In genomic region chr12:34795487-34795886, GRCm38 (mm10) we compare ENCODE assay signal across 21 mouse cellular contexts.
DNase-seq lines count a peak whose midpoint lies in the region; ATAC-seq lines count a peak whose summit lies in the region.
"Had no signal": no experiment of that assay in that cellular context is flagged by ENCODE, and none has a peak within 500 bp of the region (broad histone marks: within the 10 kb centered on the region; RNA-seq: fewer than 3 reads in every experiment).

No protein-coding gene starts in this region.

- H3K9me3 ChIP-seq in embryonic facial prominence, embryonic 14.5 days (ENCODE audit: control insufficient read depth, low read length) = no peaks in the 10 kb centered on the region
- H3K9me3 ChIP-seq: embryonic facial prominence, embryonic 15.5 days; limb, embryonic 13.5 days; liver, embryonic 13.5 days; megakaryocyte, embryonic 14.5 days; neural tube, embryonic 13.5 days had no signal

- no peaks in the 10 kb centered on the region for H3K27me3 ChIP-seq in embryonic facial prominence, embryonic 14.5 days (replicated peaks; ENCODE audit: control insufficient read depth, insufficient read depth, low read length)
- H3K27me3 ChIP-seq: embryonic facial prominence, embryonic 15.5 days; limb, embryonic 13.5 days; liver, embryonic 13.5 days; megakaryocyte, embryonic 14.5 days; neural tube, embryonic 13.5 days had no signal

- H3K4me2 ChIP-seq in embryonic facial prominence, embryonic 14.5 days (ENCODE audit: low read depth, low read length) = no peak overlapping the region
- H3K4me2 ChIP-seq: embryonic facial prominence, embryonic 15.5 days; hindbrain, embryonic 14.5 days; limb, embryonic 13.5 days; liver, embryonic 13.5 days; neural tube, embryonic 13.5 days had no signal

- no peaks in the 10 kb centered on the region for H3K36me3 ChIP-seq in embryonic facial prominence, embryonic 14.5 days (ENCODE audit: control insufficient read depth, insufficient read depth, low read length)
- H3K36me3 ChIP-seq: embryonic facial prominence, embryonic 15.5 days; G1E; limb, embryonic 13.5 days; liver, embryonic 13.5 days; neural tube, embryonic 13.5 days had no signal

- ATAC-seq in embryonic facial prominence, embryonic 14.5 days (ENCODE audit: low read depth) = no peak
- ATAC-seq: forebrain, embryonic 16.5 days had no signal

- H3K4me1 ChIP-seq in embryonic facial prominence, embryonic 14.5 days (ENCODE audit: control insufficient read depth, insufficient read depth, low read length) = peaks cover 8% of the 10 kb centered on the region
- H3K4me1 ChIP-seq: liver, embryonic 13.5 days; megakaryocyte, embryonic 14.5 days had no signal

- H3K9ac ChIP-seq in embryonic facial prominence, embryonic 14.5 days (ENCODE audit: low read depth, low read length) = no peak overlapping the region
- H3K9ac ChIP-seq: embryonic facial prominence, embryonic 15.5 days; hindbrain, embryonic 14.5 days; limb, embryonic 13.5 days; liver, embryonic 13.5 days; neural tube, embryonic 13.5 days had no signal

- peak; percentile 29 for DNase-seq in adrenal gland, postnatal 10 days
- DNase-seq in adrenal gland, postnatal 4 days (ENCODE audit: low spot score in 2 of 2) = no peak
- DNase-seq in kidney, adult 9 months = peak; percentile 20
- DNase-seq in kidney, adult 18-20 months = no peak
- DNase-seq in embryonic facial prominence, embryonic 14.5 days (ENCODE audit: low spot score) = peak; percentile 20
- DNase-seq in kidney, postnatal 36 days = peak; percentile 9 to 34
- DNase-seq in right cerebral cortex, adult 2 months (ENCODE audit: low spot score in 2 of 2) = no peak
- DNase-seq in layer of hippocampus, adult 9-11 months = no peak
- DNase-seq: cerebellum, adult 8-10 months; gastrocnemius, postnatal 36 days; liver, embryonic 13.5 days; lung, postnatal 14 days; midbrain, embryonic 14.5 days; right cerebral cortex, postnatal 14 days had no signal

- H3K4me3 ChIP-seq in embryonic facial prominence, embryonic 14.5 days (ENCODE audit: low read depth, low read length) = no peak overlapping the region
- H3K4me3 ChIP-seq: embryonic facial prominence, embryonic 15.5 days; limb, embryonic 13.5 days; liver, embryonic 13.5 days; megakaryocyte, embryonic 14.5 days; neural tube, embryonic 13.5 days had no signal

- H3K27ac ChIP-seq in embryonic facial prominence, embryonic 14.5 days (replicated peaks; ENCODE audit: low read depth, low read length) = no peak overlapping the region
- H3K27ac ChIP-seq: embryonic facial prominence, embryonic 15.5 days; hindbrain, embryonic 14.5 days; limb, embryonic 13.5 days; liver, embryonic 13.5 days; neural tube, embryonic 13.5 days had no signal

- WGBS in embryonic facial prominence, embryonic 14.5 days = 59% methylated on average over 4 of the region's 4 CpGs

Comparison
In these comparisons a context has a peak if more than half of its experiments do, and no peak if none do; other contexts are left out.
1. DNase-seq: peak in adrenal gland, postnatal 10 days (single experiment), kidney, adult 9 months (single experiment), embryonic facial prominence, embryonic 14.5 days (single experiment) and kidney, postnatal 36 days (2 of 2); none in adrenal gland, postnatal 4 days (0 of 2), kidney, adult 18-20 months (single experiment), right cerebral cortex, adult 2 months (0 of 2) and layer of hippocampus, adult 9-11 months (single experiment).